Mouse (Mus musculus) kidney, postnatal 14 days (tissue): ENCODE measurements at regions not wholly inside any gene's neighbourhood (a gene's known extent, or its start where the extent isn't known, plus 50 kb on each side); places are given as distances from the start of the nearest gene placed in this dataset.
A peak's percentile ranks its signal among the peaks of the same experiment; 100 is the strongest.

Experiments used
- DNase-seq: peaks from one replicate; pipeline ENCODE4 v3.0.0; 2022; ENCODE audit warnings: mixed read lengths

DNA sequence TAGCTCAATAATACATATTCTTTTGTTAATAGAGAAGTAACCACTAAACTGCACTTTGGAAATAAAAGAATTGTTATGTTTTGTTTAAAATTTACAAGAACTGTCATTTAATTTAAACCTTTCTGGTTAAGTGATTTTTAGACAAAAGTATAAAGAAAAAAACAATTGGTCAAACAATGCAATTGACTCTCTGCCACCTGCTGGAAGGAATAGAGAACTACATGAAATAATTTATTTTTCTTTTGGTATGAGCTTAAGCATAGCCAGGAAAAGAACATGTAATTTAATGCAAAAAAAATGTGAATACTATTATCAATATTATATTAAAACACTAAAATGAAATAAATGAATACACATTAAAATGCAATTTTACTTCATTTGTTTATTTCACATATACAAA lies 465.5 kb upstream of the Pcdh10 start:
- DNase-seq = no peak

DNA sequence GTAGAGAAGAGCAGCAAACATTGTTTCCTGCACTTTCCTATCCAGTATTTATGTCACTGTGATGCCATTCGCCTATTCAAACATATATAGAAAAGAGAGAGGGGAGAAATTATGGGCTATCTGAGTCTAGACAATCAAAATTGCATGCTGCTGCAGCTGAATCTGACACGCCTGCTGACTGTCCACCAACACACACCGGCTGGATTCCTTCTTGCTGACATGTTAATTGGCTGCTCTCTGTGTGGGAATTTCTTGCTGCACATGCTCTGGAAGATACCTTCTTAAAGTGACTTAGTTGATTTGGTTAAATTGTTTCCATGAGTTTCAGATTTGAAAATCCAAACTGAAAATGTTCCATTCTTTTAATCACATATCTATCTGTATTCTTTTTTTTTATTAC lies 463.9 kb upstream of the Pcdh10 start:
- peak; percentile 6 for DNase-seq
